ENCODE assay signal across 8 mouse cellular contexts in the genomic region with DNA sequence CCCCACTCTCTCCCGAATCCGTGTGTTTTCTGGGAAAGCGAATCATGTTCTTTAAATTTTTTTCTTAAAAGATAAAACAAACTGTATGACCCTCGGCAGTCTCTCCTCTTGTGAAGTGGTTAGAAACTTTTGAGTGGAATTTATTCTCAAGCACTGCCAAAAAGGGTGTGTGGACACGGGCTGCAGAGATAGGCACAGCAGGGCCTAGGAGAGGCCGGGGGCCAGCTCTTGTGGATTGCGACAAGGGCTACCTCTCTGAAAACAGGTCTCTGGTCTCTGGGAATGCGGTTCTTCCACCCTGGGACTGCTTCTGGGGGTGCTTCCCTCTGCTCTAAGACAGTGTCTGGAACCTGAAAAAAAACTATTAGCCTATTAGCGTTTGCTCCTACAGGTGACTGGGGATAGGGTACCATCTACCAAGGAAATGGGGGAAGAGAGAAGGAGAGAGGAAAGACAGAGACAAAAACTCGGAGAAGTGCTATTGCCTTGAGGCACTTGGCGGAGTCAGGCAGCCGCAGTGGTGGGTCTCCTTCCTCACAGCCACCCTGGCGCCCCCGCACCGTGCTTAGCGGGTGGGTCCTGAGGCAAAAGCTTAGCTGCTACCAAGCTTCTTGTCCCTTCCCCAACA. TPM values are rescaled to one million over a fixed set of nuclear protein-coding genes. Genes with fewer than 3 reads are reported as not detected.
DNase-seq lines count a peak whose midpoint lies in the region; ATAC-seq and TF ChIP-seq lines count a peak whose summit lies in the region.

No protein-coding gene starts in this region.

- TF ChIP-seq CTCF in heart, adult 2 months (IDR thresholded peaks at IDR 0.05), result no peak
- TF ChIP-seq CTCF in bone marrow macrophage, adult 2 months (IDR thresholded peaks at IDR 0.05; ENCODE audit: low read depth, low read length), result peak; percentile 29; the same call in 1 of the 2 replicates

- peak overlapping the region; percentile 98 for H3K4me2 ChIP-seq in hindbrain, embryonic 15.5 days

- H3K9me3 ChIP-seq in hindbrain, embryonic 15.5 days, result no peaks in the 10 kb centered on the region
- H3K9me3 ChIP-seq in midbrain, embryonic 10.5 days (replicated peaks), result no peaks in the 10 kb centered on the region

- no peaks in the 10 kb centered on the region for H3K79me2 ChIP-seq in heart, adult 2 months (replicated peaks; ENCODE audit: control insufficient read depth, insufficient read depth, low read length)

- intact Hi-C loops in heart, adult 2 months (cut with DNase I), result loop anchor here (2.0 to 5.0 kb wide), 10 partner anchors 14 to 1563 kb away; no protein-coding TSS in a partner anchor
- intact Hi-C loops in left cerebral cortex, postnatal 10 days (cut with DNase I), result loop anchor here (5.0 to 10.0 kb wide), 5 partner anchors 227 to 1523 kb away; no protein-coding TSS in a partner anchor

- peaks cover 4% of the 10 kb centered on the region for H3K4me1 ChIP-seq in heart, adult 2 months (ENCODE audit: control insufficient read depth, insufficient read depth, low read length)
- H3K4me1 ChIP-seq in bone marrow macrophage, adult 2 months (ENCODE audit: control insufficient read depth, insufficient read depth, low read length), result peaks cover 28% of the 10 kb centered on the region
- H3K4me1 ChIP-seq in hindbrain, embryonic 15.5 days (replicated peaks), result peaks cover 59% of the 10 kb centered on the region
- peaks cover 80% of the 10 kb centered on the region for H3K4me1 ChIP-seq in midbrain, embryonic 10.5 days

- no peak for TF ChIP-seq POLR2A in heart, adult 2 months (IDR thresholded peaks at IDR 0.05; ENCODE audit: insufficient read depth, low read depth, low read length)
- no peak for TF ChIP-seq POLR2A in bone marrow macrophage, adult 2 months (IDR thresholded peaks at IDR 0.05; ENCODE audit: borderline replicate concordance, low read depth, low read length)

- WGBS in heart, adult 2 months, result 38% methylated on average over 16 of the region's 16 CpGs
- 6% methylated on average over 16 of the region's 16 CpGs for WGBS in hindbrain, embryonic 15.5 days
- WGBS in midbrain, embryonic 10.5 days, result 3% methylated on average over 16 of the region's 16 CpGs

- H3K27me3 ChIP-seq in heart, adult 2 months (ENCODE audit: control insufficient read depth, insufficient read depth, low read length), result no peaks in the 10 kb centered on the region
- peaks cover 8% of the 10 kb centered on the region; the same call in 1 of the 2 replicates for H3K27me3 ChIP-seq in hindbrain, embryonic 15.5 days
- peaks cover 81% of the 10 kb centered on the region for H3K27me3 ChIP-seq in midbrain, embryonic 10.5 days (ENCODE audit: low read depth, poor library complexity, severe bottlenecking)

- H3K36me3 ChIP-seq in heart, adult 2 months (ENCODE audit: control insufficient read depth, insufficient read depth, low read length), result no peaks in the 10 kb centered on the region
- no peaks in the 10 kb centered on the region for H3K36me3 ChIP-seq in hindbrain, embryonic 15.5 days
- no peaks in the 10 kb centered on the region for H3K36me3 ChIP-seq in midbrain, embryonic 10.5 days

- no peak for ATAC-seq in hindbrain, embryonic 15.5 days (ENCODE audit: low FRiP score, low read depth)
- no peak for ATAC-seq in monocyte, adult 5-6 weeks (replicated peaks; ENCODE audit: insufficient number of reproducible peaks, low FRiP score, low TSS enrichment, poor library complexity, severe bottlenecking)

- peak overlapping the region; percentile 85 for H3K27ac ChIP-seq in heart, adult 2 months
- H3K27ac ChIP-seq in bone marrow macrophage, adult 2 months (ENCODE audit: insufficient read depth, low read depth, low read length), result peak overlapping the region; percentile 99
- H3K27ac ChIP-seq in hindbrain, embryonic 15.5 days (replicated peaks), result peak overlapping the region; percentile 92
- peak overlapping the region; percentile 65; the same call in 1 of the 2 replicates for H3K27ac ChIP-seq in midbrain, embryonic 10.5 days (replicated peaks)

- peak overlapping the region; percentile 76 for H3K9ac ChIP-seq in heart, adult 2 months (ENCODE audit: low read depth, low read length)
- peak overlapping the region; percentile 70 for H3K9ac ChIP-seq in hindbrain, embryonic 15.5 days

- no peak for TF ChIP-seq EP300 in heart, adult 2 months (IDR thresholded peaks at IDR 0.05; ENCODE audit: insufficient read depth, low read depth, low read length)

- DNase-seq in heart, adult 2 months, result no peak
- no peak for DNase-seq in heart, postnatal 4 days
- peak; percentile 47 for DNase-seq in midbrain, embryonic 10.5 days (ENCODE audit: low spot score)
- no peak for DNase-seq in left cerebral cortex, postnatal 10 days (ENCODE audit: extremely low spot score in 1 of 2, low spot score in 2 of 2)
- DNase-seq in layer of hippocampus, postnatal 14 days (ENCODE audit: low spot score in 2 of 2), result no peak

- H3K4me3 ChIP-seq in heart, adult 2 months, result peak overlapping the region; percentile 52
- H3K4me3 ChIP-seq in bone marrow macrophage, adult 2 months (ENCODE audit: insufficient read depth, low read length), result peak overlapping the region; percentile 70
- peak overlapping the region; percentile 87 for H3K4me3 ChIP-seq in hindbrain, embryonic 15.5 days
- peak overlapping the region; percentile 64 for H3K4me3 ChIP-seq in midbrain, embryonic 10.5 days

RNA-seq across cellular contexts. Expression of gene Nrp2, which starts 1.9 kb away (rescaled TPM):
- total RNA-seq in heart, adult 2 months (2021), result 10 to 100 TPM; 20.7 to 29.6 TPM
- polyA plus RNA-seq in heart, adult 2 months (2012; rRNA removed), result 15.6 and 24.2 TPM in 2 replicates
- total RNA-seq in heart, postnatal 4 days (2021), result 10 to 100 TPM; 44.7 to 50.9 TPM
- 86.4 and 97.2 TPM in 2 replicates for polyA plus RNA-seq in bone marrow macrophage, adult 2 months (2012; ENCODE audit: insufficient read depth, insufficient read length, missing spikeins)
- polyA plus RNA-seq in hindbrain, embryonic 15.5 days (2015; fragmentation: Nextera tagmentation; extraction: Ambion mirVana), result 28.8 and 31.5 TPM in 2 replicates
- 10.7 and 13.2 TPM in 2 replicates for polyA plus RNA-seq in midbrain, embryonic 10.5 days (2016; fragmentation: Nextera tagmentation; extraction: Ambion mirVana)
- total RNA-seq in left cerebral cortex, postnatal 10 days (2021), result 10 to 100 TPM; 37.1 to 39.5 TPM
- 10 to 100 TPM; 70.2 to 79.5 TPM for total RNA-seq in layer of hippocampus, postnatal 14 days (2021)
- 4.5 to 7.1 TPM (median 5.0 TPM) in 3 replicates for total RNA-seq in monocyte, adult 5-6 weeks (2017)
